Mouse (Mus musculus): ENCODE measurements around the gene Gm49450.

Gene Gm49450

DNA sequence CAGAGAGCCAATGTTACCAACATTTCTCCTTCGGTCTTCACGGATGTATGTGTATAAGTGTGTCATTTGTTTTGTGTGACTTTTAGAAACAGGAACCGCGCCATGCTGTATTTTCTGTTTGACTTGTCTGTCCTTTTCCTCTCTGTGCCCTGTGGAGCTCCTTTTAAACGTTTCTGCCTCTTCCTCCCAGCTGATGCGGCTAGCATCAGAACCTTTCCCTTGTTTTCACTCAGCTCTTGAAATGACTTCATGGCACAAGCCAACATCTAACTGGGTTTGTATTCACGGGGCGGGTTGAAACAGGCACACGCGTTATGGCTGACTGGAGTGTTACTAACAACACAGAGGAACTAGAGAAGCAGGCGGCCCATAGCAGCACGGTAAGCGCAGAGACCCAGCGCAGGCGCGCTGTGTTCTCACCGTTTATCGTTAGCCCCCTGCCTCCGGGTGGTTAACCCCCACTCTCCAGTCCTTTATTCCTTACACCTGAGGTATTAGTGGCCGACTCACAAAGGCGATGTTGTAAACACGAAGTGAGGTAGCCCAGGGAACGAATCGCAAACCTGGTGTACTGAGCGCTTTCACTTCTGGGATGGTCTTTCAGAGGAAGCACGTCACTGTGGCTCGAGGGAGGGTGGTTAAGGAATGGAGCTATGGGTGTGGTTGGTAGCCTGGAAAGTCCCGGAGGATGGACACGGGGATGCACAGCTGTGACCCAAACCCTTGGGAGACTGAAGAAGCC, 32.1 kb upstream of the Gm49450 start:
- peak; percentile 61 to 84 for DNase-seq (ENCODE audit: low spot score in 2 of 2)

GRCm38 (mm10) chr15:98984681-98985080, 31.3 kb upstream of the Gm49450 start:
- no peak for DNase-seq (ENCODE audit: low spot score in 2 of 2)

DNA sequence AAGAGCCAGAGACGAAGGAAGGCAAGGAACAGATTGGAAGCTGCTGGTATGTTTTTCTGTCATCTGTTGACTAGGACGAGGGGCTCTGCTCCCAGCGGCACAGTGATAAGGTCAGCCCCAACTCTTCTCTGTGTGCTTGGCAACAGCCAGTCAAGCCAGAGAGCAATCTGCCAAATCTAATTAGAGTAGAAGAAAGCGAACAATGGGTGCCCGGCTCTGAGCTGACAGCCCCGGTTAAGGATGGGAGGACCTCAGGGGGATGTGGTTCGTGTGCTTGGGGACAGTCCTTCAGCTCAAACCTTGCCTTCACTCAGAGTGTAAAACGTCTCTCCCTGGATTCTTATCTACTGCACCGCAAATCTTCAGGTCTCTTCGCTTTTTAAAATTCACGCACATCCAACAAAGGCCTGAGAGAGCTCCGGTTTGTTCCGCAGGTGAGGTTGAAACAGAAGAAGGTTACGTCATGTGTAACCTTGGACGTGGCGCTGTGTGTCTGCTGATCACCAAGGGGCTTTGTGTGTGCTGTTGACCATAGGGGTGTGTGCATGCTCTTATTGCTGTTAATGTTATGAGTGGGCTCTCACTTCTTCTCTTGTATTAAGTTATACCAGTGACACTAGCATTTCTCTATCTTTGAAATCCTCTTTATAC, 30.2 kb upstream of the Gm49450 start:
- DNase-seq (ENCODE audit: low spot score in 2 of 2), result no peak

- no peak for DNase-seq (ENCODE audit: low spot score in 2 of 2)
These were observed 28.7 kb upstream of the Gm49450 start for GRCm38 (mm10) chr15:98982100-98982499.

GRCm38 (mm10) chr15:98980012-98980614, 26.8 kb upstream of the Gm49450 start:
- DNase-seq (ENCODE audit: low spot score in 2 of 2), result no peak

DNA sequence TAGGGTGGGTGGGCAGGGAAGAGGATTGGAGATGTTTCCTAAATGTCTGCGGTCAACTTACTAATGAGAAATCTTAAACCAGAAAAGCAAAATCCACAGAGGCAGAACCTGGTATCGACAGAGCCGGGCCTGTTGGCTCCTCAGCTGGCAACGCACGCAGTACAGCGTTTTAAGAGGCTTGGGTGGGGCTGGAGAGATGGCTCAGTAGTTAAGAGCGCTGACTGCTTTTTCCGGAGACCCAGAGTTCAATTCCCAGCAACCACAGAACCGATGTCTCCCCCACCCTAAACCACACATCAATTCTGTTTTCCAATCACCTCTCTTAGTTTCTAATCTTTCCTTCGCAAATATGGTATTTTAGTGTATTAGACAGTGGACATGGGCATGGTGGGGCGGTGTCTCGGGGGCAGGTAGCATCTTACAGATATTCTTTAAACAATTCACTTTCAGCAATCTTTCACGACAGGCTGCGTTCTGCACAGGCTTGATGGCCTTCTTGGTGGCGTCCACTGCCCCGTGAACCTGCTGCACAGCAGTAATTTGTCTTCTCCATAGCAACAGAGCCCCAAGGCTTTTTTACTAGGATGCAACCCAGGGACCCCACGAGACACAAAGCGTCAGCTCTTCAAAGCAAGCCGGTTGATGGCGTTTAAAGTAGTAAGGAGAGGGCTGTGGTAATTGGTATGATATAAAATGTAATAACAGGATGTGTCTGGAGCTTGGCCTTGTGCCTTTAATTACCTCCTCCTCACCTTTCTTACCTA, 25.2 kb upstream of the Gm49450 start:
- no peak for DNase-seq (ENCODE audit: low spot score in 2 of 2)

- DNase-seq (ENCODE audit: low spot score in 2 of 2), result peak; percentile 47 to 74
These were observed 24.5 kb upstream of the Gm49450 start for GRCm38 (mm10) chr15:98977759-98978408.

- no peak for DNase-seq (ENCODE audit: low spot score in 2 of 2)
These were observed 23.7 kb upstream of the Gm49450 start for GRCm38 (mm10) chr15:98976763-98977758.

GRCm38 (mm10) chr15:98973015-98973614, 19.8 kb upstream of the Gm49450 start:
- DNase-seq (ENCODE audit: low spot score in 2 of 2), result no peak

GRCm38 (mm10) chr15:98971576-98972320, 18.4 kb upstream of the Gm49450 start:
- peak in 1 of 2 experiments; percentile 65 for DNase-seq (ENCODE audit: low spot score in 2 of 2)

GRCm38 (mm10) chr15:98971111-98971510, 17.8 kb upstream of the Gm49450 start:
- DNase-seq (ENCODE audit: low spot score in 2 of 2), result peak; percentile 75 to 80

GRCm38 (mm10) chr15:98969372-98970101, 16.2 kb upstream of the Gm49450 start:
- no peak for DNase-seq (ENCODE audit: low spot score in 2 of 2)

DNA sequence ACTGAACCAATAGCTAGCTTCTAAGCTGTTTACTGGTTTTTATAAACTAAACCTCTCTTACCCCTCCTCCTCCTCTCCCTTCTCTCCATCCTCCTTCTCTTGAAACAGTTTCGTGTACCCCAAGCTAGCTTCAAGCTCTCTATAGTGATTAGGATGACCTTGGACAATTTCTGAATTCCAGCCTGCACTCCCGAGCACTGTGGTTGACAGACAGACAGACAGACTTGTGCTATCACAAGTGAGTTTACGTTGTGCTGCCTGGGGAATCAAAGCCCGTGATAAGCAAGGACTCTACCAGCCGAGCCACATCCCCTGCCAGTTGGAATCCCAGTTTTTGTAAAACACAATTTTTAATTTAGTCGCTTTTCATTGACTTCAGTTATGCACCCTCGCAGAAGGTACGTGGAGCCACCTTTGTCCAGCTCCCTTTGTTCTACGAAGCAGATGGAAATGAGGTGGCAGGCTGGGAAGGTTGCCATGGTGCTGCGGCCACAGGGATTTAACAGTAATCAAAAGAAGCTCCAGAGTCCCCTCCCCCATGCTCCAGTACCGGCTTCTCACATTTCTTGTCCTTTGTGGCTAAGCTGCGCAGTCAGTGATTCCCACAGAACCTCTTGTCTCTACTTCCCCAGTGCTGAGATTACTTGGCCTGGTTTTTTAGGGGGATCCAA, 15.5 kb upstream of the Gm49450 start:
- peak in 1 of 2 experiments; percentile 73 for DNase-seq (ENCODE audit: low spot score in 2 of 2)

DNA sequence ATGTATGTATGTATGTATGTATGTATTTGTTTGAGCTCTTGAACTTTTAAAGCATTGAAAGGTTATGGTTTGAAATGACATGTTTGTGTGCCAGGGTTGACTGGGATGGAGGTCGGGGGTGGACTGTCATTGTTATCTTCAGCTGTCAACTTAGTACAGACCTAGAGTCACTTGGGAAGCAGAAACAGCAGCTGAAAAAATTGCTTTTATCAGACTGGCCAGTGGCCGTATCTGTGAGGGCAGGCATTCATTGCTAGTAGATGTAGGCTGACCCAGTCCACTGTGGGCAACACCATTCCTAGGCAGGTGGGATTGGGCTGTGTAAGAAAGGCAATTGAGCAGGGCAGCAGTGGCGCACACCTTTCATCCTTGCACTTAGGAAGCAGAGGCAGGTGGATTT, 6.2 kb upstream of the Gm49450 start:
- DNase-seq (ENCODE audit: low spot score in 2 of 2), result no peak

GRCm38 (mm10) chr15:98958901-98959420, 5.6 kb upstream of the Gm49450 start:
- DNase-seq (ENCODE audit: low spot score in 2 of 2), result no peak

DNA sequence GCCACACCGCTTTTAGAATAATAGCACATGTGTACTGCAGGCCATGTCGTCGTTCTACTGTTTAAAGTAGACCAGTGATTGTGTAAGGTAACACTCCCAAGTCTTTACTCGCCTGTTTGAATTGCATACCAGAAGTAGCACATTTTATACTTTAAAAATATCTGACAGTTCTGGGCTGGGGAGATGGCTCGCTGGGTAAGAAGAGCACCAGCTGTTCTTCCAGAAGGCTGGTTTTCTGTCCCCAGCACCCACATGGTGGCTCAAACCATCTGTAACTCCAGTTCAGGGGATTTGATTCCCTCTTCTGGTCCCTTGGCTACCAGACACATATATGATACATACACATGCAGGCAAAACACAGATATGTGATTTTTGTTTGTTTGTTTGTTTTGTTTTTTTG, 4.1 kb upstream of the Gm49450 start:
- peak in 1 of 2 experiments; percentile 45 for DNase-seq (ENCODE audit: low spot score in 2 of 2)

DNA sequence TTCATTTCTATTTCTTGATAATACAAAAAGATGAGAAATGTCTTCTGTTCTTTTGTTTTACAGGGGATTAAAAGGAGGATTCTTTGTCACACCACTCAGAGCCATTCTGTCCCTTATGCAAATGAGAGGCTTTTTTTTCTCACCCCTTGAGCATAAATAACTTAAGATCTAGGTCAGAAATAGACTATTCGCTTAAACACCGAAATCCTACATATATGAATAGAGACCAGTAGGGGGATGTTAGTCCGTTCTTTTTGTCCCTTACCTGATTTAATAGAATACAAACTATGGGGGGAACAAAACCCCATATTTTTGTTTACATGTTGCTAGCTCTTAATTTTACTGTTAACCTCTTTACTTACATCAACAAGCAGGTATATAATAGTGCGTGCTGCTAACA, 2.6 kb upstream of the Gm49450 start:
- DNase-seq (ENCODE audit: low spot score in 2 of 2), result no peak

DNA sequence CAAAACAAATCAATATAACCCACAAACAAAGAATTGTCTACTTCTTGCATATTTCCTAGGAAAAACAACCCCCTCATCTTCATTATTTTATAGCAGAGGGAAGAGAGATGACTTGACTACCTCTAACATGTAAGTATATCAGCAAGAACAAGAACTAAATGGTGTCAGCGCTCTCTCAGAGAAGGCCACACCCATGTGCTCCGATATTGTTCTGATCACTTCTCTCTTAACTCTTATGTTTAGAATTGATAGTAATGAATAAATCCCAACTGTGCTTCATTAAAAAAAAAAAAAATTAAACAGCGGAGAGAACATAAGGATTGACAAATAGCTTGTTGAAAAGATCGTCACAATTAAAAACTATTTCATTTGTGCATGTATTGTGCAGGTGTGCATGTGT, 2.0 kb upstream of the Gm49450 start:
- DNase-seq (ENCODE audit: low spot score in 2 of 2), result no peak
